11 mouse cellular contexts compared by ENCODE assay signal in the genomic region with DNA sequence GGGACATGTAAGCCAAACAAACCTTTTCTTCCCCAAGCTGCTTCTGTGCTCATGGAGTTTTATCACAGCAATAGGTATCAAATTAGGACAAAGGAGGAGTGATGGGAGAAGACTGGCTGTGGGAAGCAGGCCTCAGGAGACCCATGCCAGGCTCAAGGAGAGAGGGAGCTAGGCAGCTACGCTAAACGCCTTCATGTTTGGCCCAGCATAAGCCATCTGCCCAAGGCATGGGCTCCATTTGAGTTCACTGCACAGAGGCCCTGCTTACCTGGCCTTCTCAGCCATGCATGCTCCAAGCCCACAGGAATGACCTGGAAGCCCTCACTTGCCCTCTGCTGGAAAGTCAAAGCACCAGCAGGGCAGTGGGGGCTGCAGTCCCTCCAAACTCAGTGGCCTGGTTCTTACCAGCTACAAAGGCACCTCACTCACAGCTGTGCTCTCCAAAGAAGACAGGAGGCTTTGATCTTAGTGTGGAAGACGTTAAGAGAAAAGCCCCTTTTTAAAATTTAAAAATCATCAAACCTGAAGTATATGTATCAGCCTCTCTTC.
DNase-seq lines count a peak whose midpoint lies in the region; ATAC-seq and TF ChIP-seq lines count a peak whose summit lies in the region.
"Had no signal": no experiment of that assay in that cellular context is flagged by ENCODE, and none has a peak within 500 bp of the region (broad histone marks: within the 10 kb centered on the region; RNA-seq: fewer than 3 reads in every experiment).

No protein-coding gene starts in this region.

- H3K9me3 ChIP-seq in heart, embryonic 13.5 days = no peaks in the 10 kb centered on the region
- H3K9me3 ChIP-seq: limb, embryonic 13.5 days had no signal

- peak overlapping the region; percentile 84 for H3K27ac ChIP-seq in heart, embryonic 13.5 days (replicated peaks)
- H3K27ac ChIP-seq in layer of hippocampus, adult 2 months = 0 out of 2 replicates have a peak overlapping the region, but pooled peaks have one; percentile 18
- H3K27ac ChIP-seq in thymus, adult 2 months (ENCODE audit: control insufficient read depth, insufficient read depth, low read length) = peak overlapping the region; percentile 61
- H3K27ac ChIP-seq: limb, embryonic 13.5 days had no signal

- peak; percentile 37 for TF ChIP-seq CTCF in layer of hippocampus, adult 2 months (conservative IDR thresholded peaks at IDR 0.05)
- TF ChIP-seq CTCF in thymus, adult 2 months (IDR thresholded peaks at IDR 0.05; ENCODE audit: borderline replicate concordance, control insufficient read depth, extremely low read depth, insufficient read depth, low read length, poor library complexity) = 0 out of 2 replicates have a peak, but pooled peaks have one; percentile 18

- H3K4me2 ChIP-seq in heart, embryonic 13.5 days = no peak overlapping the region
- H3K4me2 ChIP-seq: limb, embryonic 13.5 days had no signal

- H3K4me3 ChIP-seq in heart, embryonic 13.5 days = no peak overlapping the region
- H3K4me3 ChIP-seq in layer of hippocampus, adult 2 months = no peak overlapping the region
- no peak overlapping the region for H3K4me3 ChIP-seq in thymus, adult 2 months (ENCODE audit: control insufficient read depth, insufficient read depth, low read length)
- H3K4me3 ChIP-seq: limb, embryonic 13.5 days had no signal

- peaks cover 39% of the 10 kb centered on the region for H3K4me1 ChIP-seq in heart, embryonic 13.5 days
- peaks cover 46% of the 10 kb centered on the region for H3K4me1 ChIP-seq in thymus, adult 2 months (replicated peaks; ENCODE audit: control insufficient read depth, insufficient read depth, low read length)

- H3K27me3 ChIP-seq in heart, embryonic 13.5 days (replicated peaks) = no peaks in the 10 kb centered on the region
- no peaks in the 10 kb centered on the region for H3K27me3 ChIP-seq in thymus, adult 2 months (ENCODE audit: control insufficient read depth, insufficient read depth, low read length)
- H3K27me3 ChIP-seq: limb, embryonic 13.5 days; Patski had no signal

- no peak overlapping the region for H3K9ac ChIP-seq in heart, embryonic 13.5 days
- H3K9ac ChIP-seq: limb, embryonic 13.5 days had no signal

- DNase-seq in heart, postnatal 36 days = no peak
- no peak for DNase-seq in layer of hippocampus, adult 2 months (ENCODE audit: low spot score in 2 of 2)
- no peak for DNase-seq in layer of hippocampus, postnatal 36 days
- peak; percentile 13 for DNase-seq in NIH3T3 (ENCODE audit: low read depth)
- DNase-seq in thymus, adult 2 months = peak; percentile 18
- DNase-seq in natural killer cell, adult 2 months (ENCODE audit: low spot score in 2 of 2) = no peak
- DNase-seq in layer of hippocampus, postnatal 14 days (ENCODE audit: low spot score in 2 of 2) = no peak
- DNase-seq: spleen, adult 18-20 months had no signal

- peaks cover 11% of the 10 kb centered on the region for H3K36me3 ChIP-seq in heart, embryonic 13.5 days
- peaks cover 54% of the 10 kb centered on the region for H3K36me3 ChIP-seq in thymus, adult 2 months (ENCODE audit: control insufficient read depth, insufficient read depth, low read length)

- no peak for ATAC-seq in heart, embryonic 13.5 days (ENCODE audit: extremely low read depth, insufficient number of reproducible peaks, low FRiP score, low TSS enrichment)
- ATAC-seq: Patski had no signal

- 78% methylated on average over 3 of the region's 3 CpGs for WGBS in heart, embryonic 13.5 days
- WGBS in thymus, adult 2 months = 63% methylated on average over 3 of the region's 3 CpGs

- TF ChIP-seq POLR2A in thymus, adult 2 months (IDR thresholded peaks at IDR 0.05; ENCODE audit: control insufficient read depth, extremely low read depth, insufficient read depth, low read length, poor library complexity) = no peak

- intact Hi-C loops in heart, postnatal 36 days (cut with DNase I) = no loop called here

Comparison
In these comparisons a context has a peak if more than half of its experiments do, and no peak if none do; other contexts are left out.
1. H3K27ac ChIP-seq: peak in every context shown above with its lines; median percentile 84 in heart, embryonic 13.5 days; 61 in thymus, adult 2 months; 18 in layer of hippocampus, adult 2 months.
2. DNase-seq: peak in NIH3T3 (single experiment) and thymus, adult 2 months (single experiment); none in heart, postnatal 36 days (0 of 2), layer of hippocampus, adult 2 months (0 of 2), layer of hippocampus, postnatal 36 days (0 of 2), natural killer cell, adult 2 months (0 of 2) and layer of hippocampus, postnatal 14 days (0 of 2).